Mouse (Mus musculus) ES-E14 (cell line): Measurements from ENCODE around the gene Armc10.
"Not testable (repeated sequence)": the region's sequence is repeated elsewhere in the genome, so short reads cannot be mapped to it uniquely, and the experiment has no call there.

Experiments
- HCFC1 ChIP-seq: IDR thresholded peaks from 2 replicates; pipeline ENCODE4 v1.6.1; 2012; ENCODE audit warnings: low read length, inconsistent platforms, borderline replicate concordance; ENCODE audit not compliant: insufficient read depth
- MAFK ChIP-seq: IDR thresholded peaks from 2 replicates; pipeline ENCODE4 v1.6.1; 2014; ENCODE audit warnings: mild to moderate bottlenecking, low read depth, low read length, inconsistent platforms; ENCODE audit not compliant: insufficient read depth

- TF ChIP-seq HCFC1, MAFK: not testable (repeated sequence)
Observed at GRCm38 (mm10) chr5:21614299-21614698, 31.3 kb upstream of the Armc10 start.
